Mouse (Mus musculus): ENCODE results near the gene Cpne2. TPM values are rescaled to one million over a fixed set of nuclear protein-coding genes. Genes with fewer than 3 reads are reported as not detected.

Cpne2 gene
- total and polyA plus RNA-seq, 3 experiments = 12.7 to 118 (median 29.3) TPM

DNA sequence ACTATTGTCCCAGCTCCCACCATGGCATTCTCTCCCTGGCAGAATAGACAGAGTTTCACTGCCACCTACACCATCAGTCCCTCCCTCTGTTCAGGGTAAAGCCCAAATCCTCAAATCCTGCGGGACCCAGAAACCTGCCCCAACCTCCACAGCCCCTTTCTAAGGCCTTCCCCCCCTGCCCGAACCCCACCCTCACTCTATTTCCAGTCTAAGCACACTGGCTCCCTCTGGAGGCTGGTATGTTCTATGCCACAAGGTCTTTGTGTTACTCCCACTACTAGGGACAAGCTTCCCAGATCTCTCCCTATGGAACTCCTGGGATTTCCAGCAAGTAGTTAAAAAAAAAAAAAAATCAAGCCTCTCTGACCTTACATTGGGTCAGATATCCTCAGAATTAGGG, 46.9 kb upstream of the Cpne2 start:
- no peak overlapping the region for H3K4me2 ChIP-seq (ENCODE audit: insufficient read depth, low read depth, poor library complexity, severe bottlenecking)
- H3K9ac ChIP-seq (ENCODE audit: insufficient read depth, low read depth) = no peak overlapping the region
- H3K36me3 ChIP-seq (replicated peaks in 1 of 2; ENCODE audit: control insufficient read depth in 1 of 2, insufficient read depth in 1 of 2, low read length in 1 of 2) = peaks cover 84 to 100% of the 10 kb centered on the region in 2 experiments
- no peaks in the 10 kb centered on the region for H3K9me3 ChIP-seq (replicated peaks; ENCODE audit: low read length)
- no peak for TF ChIP-seq JUND (conservative IDR thresholded peaks at IDR 0.05; ENCODE audit: low read depth, low read length)
- TF ChIP-seq UBTF (IDR thresholded peaks at IDR 0.05; ENCODE audit: low read depth, low read length) = no peak
- no peak for TF ChIP-seq PAX5 (IDR thresholded peaks at IDR 0.05; ENCODE audit: low read length)
- no peak for TF ChIP-seq CHD2 (IDR thresholded peaks at IDR 0.05; ENCODE audit: low read length)
- TF ChIP-seq USF1 (IDR thresholded peaks at IDR 0.05; ENCODE audit: low read depth, low read length) = no peak
- TF ChIP-seq ETS1 (conservative IDR thresholded peaks at IDR 0.05; ENCODE audit: low read depth, low read length) = no peak
- no peak for TF ChIP-seq IRF4 (IDR thresholded peaks at IDR 0.05; ENCODE audit: low read depth, low read length)
- TF ChIP-seq TBP (conservative IDR thresholded peaks at IDR 0.05; ENCODE audit: low read depth, low read length) = no peak
- peak; percentile 29; the same call in 1 of the 2 replicates for TF ChIP-seq MAZ (IDR thresholded peaks at IDR 0.05; ENCODE audit: low read depth, low read length)
- no peak for TF ChIP-seq POLR2A (IDR thresholded peaks at IDR 0.05; ENCODE audit: low read depth, low read length)
- peak; percentile 61 for TF ChIP-seq RAD21 (IDR thresholded peaks at IDR 0.05; ENCODE audit: low read depth, low read length)
- TF ChIP-seq KAT2A (IDR thresholded peaks at IDR 0.05; ENCODE audit: insufficient replicate concordance, low read length) = no peak
- no peak for TF ChIP-seq ELF1 (IDR thresholded peaks at IDR 0.05; ENCODE audit: low read depth, low read length)
- no peak for TF ChIP-seq MAFK (IDR thresholded peaks at IDR 0.05; ENCODE audit: insufficient replicate concordance, low read length)
- TF ChIP-seq MEF2A (IDR thresholded peaks at IDR 0.05; ENCODE audit: borderline replicate concordance, low read depth, low read length) = no peak
- TF ChIP-seq CTCF (conservative IDR thresholded peaks at IDR 0.05 in 1 of 2, IDR thresholded peaks at IDR 0.05 in 1 of 2; ENCODE audit: low read depth in 2 of 2, low read length in 2 of 2) = peak in 1 of 2 experiments; percentile 69; a peak in 2 of 4 replicates
- peak; percentile 73 for TF ChIP-seq SMC3 (IDR thresholded peaks at IDR 0.05; ENCODE audit: low read depth, low read length)
- TF ChIP-seq ZMIZ1 (IDR thresholded peaks at IDR 0.05; ENCODE audit: low read depth, low read length) = no peak
- H3K4me3 ChIP-seq (replicated peaks in 1 of 3; ENCODE audit: low read depth in 2 of 3, low read length in 2 of 3, poor library complexity in 1 of 3) = no peak overlapping the region
- no peaks in the 10 kb centered on the region for H3K79me2 ChIP-seq (replicated peaks; ENCODE audit: control insufficient read depth, extremely low read depth, insufficient read depth, poor library complexity, severe bottlenecking)
- in situ Hi-C loops (cut with MboI; ENCODE audit: low pct_ligation_motif_present, low pct_unique_long_range_greater_than_20kb, low sequenced_read_pairs) (no loop called here), dilution Hi-C loops (cut with MboI; ENCODE audit: extremely low pct_ligation_motif_present, extremely low pct_unique_long_range_greater_than_20kb, low sequenced_read_pairs) (no loop called here)
- peak; percentile 25 for DNase-seq (ENCODE audit: extremely low read depth)
- H3K27me3 ChIP-seq (replicated peaks) = no peaks in the 10 kb centered on the region
- H3K4me1 ChIP-seq (ENCODE audit: control insufficient read depth in 1 of 2, insufficient read depth in 2 of 2) = peaks cover 3 to 12% of the 10 kb centered on the region in 2 experiments
- H3K27ac ChIP-seq (ENCODE audit: insufficient read depth, low read depth) = no peak overlapping the region; the same call in 1 of the 2 replicates

GRCm38 (mm10) chr8:94488016-94488415, 44.8 kb upstream of the Cpne2 start:
- Histone ChIP-seq H3K36me3 (replicated peaks in 1 of 2; ENCODE audit: control insufficient read depth in 1 of 2, insufficient read depth in 1 of 2, low read length in 1 of 2) (peaks cover 74 to 98% of the 10 kb centered on the region in 2 experiments), H3K27me3 (replicated peaks) (no peaks in the 10 kb centered on the region), H3K9ac (ENCODE audit: insufficient read depth, low read depth) (no peak overlapping the region), H3K79me2 (replicated peaks; ENCODE audit: control insufficient read depth, extremely low read depth, insufficient read depth, poor library complexity, severe bottlenecking) (no peaks in the 10 kb centered on the region), H3K27ac (ENCODE audit: insufficient read depth, low read depth) (no peak overlapping the region), H3K4me1 (ENCODE audit: control insufficient read depth in 1 of 2, insufficient read depth in 2 of 2) (peaks cover 10 to 32% of the 10 kb centered on the region in 2 experiments), H3K4me2 (ENCODE audit: insufficient read depth, low read depth, poor library complexity, severe bottlenecking) (no peak overlapping the region), H3K9me3 (replicated peaks; ENCODE audit: low read length) (no peaks in the 10 kb centered on the region), H3K4me3 (replicated peaks in 1 of 3; ENCODE audit: low read depth in 2 of 3, low read length in 2 of 3, poor library complexity in 1 of 3) (no peak overlapping the region)
- dilution Hi-C loops (cut with MboI; ENCODE audit: extremely low pct_ligation_motif_present, extremely low pct_unique_long_range_greater_than_20kb, low sequenced_read_pairs) (no loop called here), in situ Hi-C loops (cut with MboI; ENCODE audit: low pct_ligation_motif_present, low pct_unique_long_range_greater_than_20kb, low sequenced_read_pairs) (no loop called here)
- TF ChIP-seq RCOR1 (conservative IDR thresholded peaks at IDR 0.05; ENCODE audit: low read depth, low read length) (no peak), BHLHE40 (IDR thresholded peaks at IDR 0.05; ENCODE audit: low read depth, low read length) (no peak), CHD1 (IDR thresholded peaks at IDR 0.05; ENCODE audit: low read depth, low read length) (no peak), MAZ (IDR thresholded peaks at IDR 0.05; ENCODE audit: low read depth, low read length) (no peak), USF2 (conservative IDR thresholded peaks at IDR 0.05; ENCODE audit: low read depth, low read length) (no peak), MAX (IDR thresholded peaks at IDR 0.05; ENCODE audit: low read length) (no peak), MEF2A (IDR thresholded peaks at IDR 0.05; ENCODE audit: borderline replicate concordance, low read depth, low read length) (no peak), POLR2AphosphoS2 (IDR thresholded peaks at IDR 0.05; ENCODE audit: low read depth, low read length) (no peak), ZNF384 (IDR thresholded peaks at IDR 0.05; ENCODE audit: low read depth, low read length) (no peak), JUN (IDR thresholded peaks at IDR 0.05; ENCODE audit: insufficient read depth, low read depth, low read length) (no peak), PAX5 (IDR thresholded peaks at IDR 0.05; ENCODE audit: low read length) (no peak), ZC3H11A (IDR thresholded peaks at IDR 0.05; ENCODE audit: low read depth, low read length) (no peak), SIN3A (IDR thresholded peaks at IDR 0.05; ENCODE audit: low read length) (no peak)
- no peak for DNase-seq (ENCODE audit: extremely low read depth)
